Mouse (Mus musculus) kidney, adult 2 months (tissue): ENCODE measurements around the gene Rasal2. TPM values are rescaled to one million over a fixed set of nuclear protein-coding genes. Genes with fewer than 3 reads are reported as not detected.

Source experiments
- DNase-seq: peaks from one replicate; pipeline ENCODE4 v3.0.0; 2021
- H3K27ac ChIP-seq: fragments of 200-500 bp; 2 replicates; pipeline ENCODE4 v1.5.1; 2012; ENCODE audit warnings: low read depth, low read length, control low read depth, inconsistent platforms; ENCODE audit not compliant: insufficient read depth
- H3K27me3 ChIP-seq: fragments of 200-500 bp; replicated peaks from 2 replicates; pipeline ENCODE4 v1.6.1; 2012; ENCODE audit warnings: mild to moderate bottlenecking, moderate library complexity, low read length, inconsistent platforms; ENCODE audit not compliant: control insufficient read depth, insufficient read depth
- H3K36me3 ChIP-seq: fragments of 200-500 bp; 2 replicates; pipeline ENCODE4 v1.6.1; 2012; ENCODE audit warnings: mild to moderate bottlenecking, moderate library complexity, low read length, inconsistent platforms; ENCODE audit not compliant: control insufficient read depth, insufficient read depth
- H3K4me1 ChIP-seq: fragments of 200-500 bp; 2 replicates; pipeline ENCODE4 v1.6.1; 2011; ENCODE audit warnings: low read length; ENCODE audit not compliant: control insufficient read depth, insufficient read depth
- H3K4me3 ChIP-seq: fragments of 200-500 bp; 2 replicates; pipeline ENCODE4 v1.5.1; 2011; ENCODE audit warnings: mild to moderate bottlenecking, low read depth, low read length, control low read depth; ENCODE audit not compliant: insufficient read depth
- CTCF ChIP-seq: fragments of 200-500 bp; conservative IDR thresholded peaks from 2 replicates; pipeline ENCODE4 v1.5.1; 2011; ENCODE audit warnings: low read depth, mild to moderate bottlenecking, control low read depth, low read length, moderate library complexity, mixed read lengths; ENCODE audit not compliant: insufficient read depth, insufficient read length
- POLR2A ChIP-seq: fragments of 200-500 bp; IDR thresholded peaks from one replicate; pipeline ENCODE4 v1.6.1; 2011; ENCODE audit warnings: low read depth, low read length, control low read depth
- WGBS: fragments of 180-500 bp; shearing (Covaris S2); methylation state at CpG from one replicate; pipeline ENCODE4 v1.1.7; 2018; 5-methylcytosine and 5-hydroxymethylcytosine counted together
- polyA plus RNA-seq: library from polyadenylated mRNA; depleted of rRNA; stranded (reverse); fragments of >200 nt; gene quantifications from 2 replicates; pipeline ENCODE4 v1.2.3, GENCODE M21; 2012; rRNA removed

Gene Rasal2
- polyA plus RNA-seq, result 3.4 and 4.0 TPM in 2 replicates

DNA sequence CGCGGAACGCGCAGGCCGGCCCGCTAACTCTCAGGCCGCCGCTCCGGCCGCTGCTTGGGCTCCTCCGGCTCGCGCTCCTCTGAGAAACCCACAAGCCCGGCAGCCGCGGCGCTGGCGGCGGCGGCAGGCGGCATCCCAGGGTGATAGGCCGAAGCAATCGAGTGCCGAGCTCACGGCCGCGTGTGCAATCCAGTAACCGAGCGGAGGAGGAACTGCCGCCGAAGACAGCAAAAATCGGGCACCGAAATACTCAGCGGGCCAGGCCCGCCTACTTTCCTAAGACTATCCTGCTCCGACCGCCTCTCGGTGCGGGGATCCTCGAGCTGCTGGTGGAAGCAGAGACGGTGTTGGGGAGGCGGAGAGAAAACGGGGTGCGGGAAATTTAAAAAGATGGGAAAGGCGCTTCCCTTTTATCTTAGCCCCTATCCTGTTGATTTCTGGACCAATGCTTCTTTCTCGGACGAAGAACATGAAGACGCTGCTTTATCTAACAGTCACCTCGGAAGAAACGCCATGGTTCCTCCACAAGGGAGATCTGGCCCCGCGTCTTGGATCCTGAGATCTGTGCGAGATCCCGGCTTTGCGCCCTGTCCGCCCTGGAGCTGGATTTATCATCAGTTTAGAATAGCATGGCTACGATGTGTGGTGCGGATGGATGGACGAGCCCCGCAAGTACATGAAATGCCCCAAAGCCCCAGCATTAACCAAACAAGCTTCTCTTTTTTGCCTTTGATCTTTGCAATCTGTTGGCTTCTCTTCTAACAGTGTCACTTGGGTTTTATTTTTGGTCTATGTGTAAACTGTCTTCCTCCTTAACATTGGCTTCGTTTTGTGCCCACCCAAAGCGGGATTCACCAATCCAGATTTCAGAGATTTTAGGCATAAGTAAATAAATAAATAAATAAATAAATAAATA is at the start of gene Rasal2:
Rasal2 (minus strand) TSS at position 142 of the 916 bp plus-strand sequence.
- Histone ChIP-seq H3K27me3 (no peaks in the 10 kb centered on the region), H3K36me3 (no peaks in the 10 kb centered on the region), H3K4me1 (peaks cover 5% of the 10 kb centered on the region; the same call in 1 of the 2 replicates), H3K4me3 (peak within 1 kb of the TSS; percentile 85), H3K27ac (peak within 1 kb of the TSS; percentile 40; the same call in 1 of the 2 replicates)
- DNase-seq, result peak; percentile 98
- TF ChIP-seq POLR2A, result no peak
- whole genome bisulfite sequencing, result 2% methylated on average over 62 of the region's 62 CpGs

DNA sequence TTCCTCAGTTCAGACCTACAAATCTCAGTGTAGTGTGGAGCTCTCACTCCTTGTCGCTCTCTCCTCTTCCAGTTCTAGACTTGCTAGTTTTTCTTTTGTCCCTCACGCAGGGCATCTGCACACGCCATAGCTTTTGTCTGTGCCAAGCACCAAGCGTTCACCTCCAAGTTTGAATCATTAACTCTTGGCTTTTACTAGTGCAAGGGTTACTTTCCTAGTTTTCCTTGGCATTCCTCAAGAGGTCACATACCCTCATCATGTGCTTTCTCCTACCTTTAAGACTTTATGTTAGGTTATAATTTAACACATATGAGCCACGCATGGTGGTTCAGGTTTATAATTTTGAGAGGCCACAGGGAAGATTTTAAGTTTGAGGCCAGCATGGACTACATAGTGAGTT is 48.9 kb upstream of the Rasal2 start:
- TF ChIP-seq POLR2A (no peak), CTCF (no peak)
- peak; percentile 83 for DNase-seq
- peaks cover 3% of the 10 kb centered on the region for H3K36me3 ChIP-seq
- no peak overlapping the region for H3K4me3 ChIP-seq
- peak overlapping the region; percentile 98 for H3K27ac ChIP-seq
- no peaks in the 10 kb centered on the region for H3K27me3 ChIP-seq
- WGBS, result 53% methylated on average over 5 of the region's 5 CpGs
- H3K4me1 ChIP-seq, result peaks cover 12% of the 10 kb centered on the region

DNA sequence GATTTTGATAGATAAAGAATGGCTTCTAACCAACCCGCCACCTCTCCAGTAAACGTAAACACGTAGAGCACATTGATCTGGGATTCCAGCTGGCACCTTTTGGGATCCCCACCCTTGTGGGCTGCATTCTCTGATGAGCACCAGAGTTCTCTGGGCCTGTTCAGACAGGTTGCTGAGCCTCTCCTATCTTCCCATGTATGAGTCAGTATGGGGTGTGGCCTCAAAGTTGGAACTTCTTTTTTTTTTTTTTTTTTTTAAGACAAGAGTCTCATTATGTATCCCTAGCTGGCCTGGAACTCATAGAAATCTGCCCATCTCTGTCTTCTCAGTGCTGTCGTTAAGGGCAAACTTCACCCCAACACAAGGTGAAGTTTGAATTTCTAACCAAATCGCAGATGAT is 47.5 kb upstream of the Rasal2 start:
- 87% methylated on average over 5 of the region's 5 CpGs for WGBS
- Histone ChIP-seq H3K27me3 (no peaks in the 10 kb centered on the region), H3K4me1 (peaks cover 12% of the 10 kb centered on the region), H3K4me3 (no peak overlapping the region), H3K27ac (no peak overlapping the region; the same call in 1 of the 2 replicates), H3K36me3 (peaks cover 3% of the 10 kb centered on the region)
- TF ChIP-seq POLR2A (no peak), CTCF (no peak)
- no peak for DNase-seq

DNA sequence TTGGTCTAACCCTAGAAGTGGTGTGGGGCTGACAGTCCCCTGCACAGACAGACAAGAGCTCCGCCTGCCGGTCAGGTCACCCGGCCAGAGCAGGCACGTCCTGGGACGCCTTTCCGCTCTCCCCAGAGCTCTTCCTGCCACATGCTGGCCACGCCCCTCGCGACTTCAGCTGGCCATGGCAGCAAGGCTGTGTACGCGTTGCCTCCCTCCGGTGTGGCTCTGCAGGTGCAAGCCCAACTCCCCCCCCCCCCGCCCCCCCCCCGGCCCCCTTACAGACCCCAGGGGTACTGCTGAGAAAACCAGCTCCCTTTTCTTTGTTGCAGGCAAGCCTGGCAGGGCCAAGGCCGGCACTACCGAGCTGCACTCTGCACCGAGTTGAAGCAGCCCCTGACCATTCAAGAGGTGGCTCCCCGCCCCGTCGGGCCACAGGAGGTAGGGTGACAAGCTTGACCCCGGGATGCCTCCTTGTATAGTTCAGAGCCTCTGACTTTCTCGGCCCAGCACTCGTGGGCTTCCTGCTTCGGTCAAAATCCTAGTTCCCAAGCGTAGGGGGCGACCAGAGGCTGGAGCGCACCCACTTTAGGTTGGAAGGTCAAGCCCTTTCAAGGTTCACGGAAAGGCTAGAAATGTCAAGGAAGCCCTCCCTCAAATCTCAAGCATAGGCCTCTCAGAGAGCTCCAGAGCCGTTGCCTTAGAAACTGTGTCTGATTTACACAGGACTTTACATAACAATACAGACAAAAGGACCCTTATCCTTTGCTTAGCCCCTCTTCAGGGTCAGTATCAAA is 46.2 kb upstream of the Rasal2 start, which contains the start of gene Cryzl2:
Cryzl2 (plus strand) TSS at position 157 of the 788 bp plus-strand sequence.
- Histone ChIP-seq H3K27ac (peak within 1 kb of the TSS; percentile 93), H3K36me3 (peaks cover 3% of the 10 kb centered on the region), H3K27me3 (no peaks in the 10 kb centered on the region), H3K4me3 (peak within 1 kb of the TSS; percentile 58), H3K4me1 (peaks cover 12% of the 10 kb centered on the region)
- peak; percentile 94 for DNase-seq
- WGBS, result 6% methylated on average over 29 of the region's 29 CpGs
- TF ChIP-seq CTCF (peak; percentile 88), POLR2A (peak; percentile 55)

DNA sequence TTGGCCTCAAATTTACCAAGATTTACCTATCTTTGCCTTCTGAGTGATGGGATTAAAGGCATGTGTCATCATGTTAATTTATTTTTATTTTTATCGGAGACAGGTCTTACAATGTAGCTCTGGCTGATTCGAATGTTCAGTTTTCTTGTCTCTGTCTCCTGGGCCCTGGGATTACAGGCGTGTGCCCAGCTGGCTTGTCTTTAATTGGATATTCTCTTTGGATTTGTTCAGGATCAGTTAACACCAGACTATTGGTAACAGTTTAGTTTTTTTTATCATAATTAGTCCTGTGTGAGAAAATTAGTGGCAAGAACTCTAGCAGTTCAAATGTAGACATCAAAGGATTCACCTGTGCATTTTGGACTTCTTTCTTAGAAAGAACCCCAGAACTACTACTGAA is 45.4 kb upstream of the Rasal2 start:
- TF ChIP-seq CTCF (no peak), POLR2A (no peak)
- 60% methylated on average over 3 of the region's 3 CpGs for WGBS
- peaks cover 3% of the 10 kb centered on the region for H3K36me3 ChIP-seq
- no peak overlapping the region for H3K4me3 ChIP-seq
- DNase-seq, result peak; percentile 70
- H3K4me1 ChIP-seq, result peaks cover 12% of the 10 kb centered on the region
- H3K27me3 ChIP-seq, result no peaks in the 10 kb centered on the region
- H3K27ac ChIP-seq, result peak overlapping the region; percentile 93

DNA sequence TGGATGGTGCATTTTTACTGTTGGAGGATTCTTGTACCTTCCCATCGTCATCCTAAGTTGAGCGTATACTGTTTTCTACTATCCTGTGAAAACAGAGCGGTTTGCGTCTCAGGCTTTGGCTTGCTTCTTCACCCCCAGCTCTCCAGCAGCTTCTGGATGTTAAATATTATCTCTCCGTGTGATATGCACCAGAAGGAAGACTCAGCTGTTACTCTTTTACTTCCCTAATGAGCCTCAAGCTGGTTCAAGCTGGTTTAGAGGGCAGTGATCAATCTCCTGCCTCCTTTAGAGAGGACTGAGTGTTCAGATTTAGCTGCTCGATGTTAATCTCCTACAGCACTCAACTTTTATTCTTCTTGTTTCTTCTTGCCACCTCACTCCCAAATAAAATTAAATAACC is 42.5 kb upstream of the Rasal2 start:
- Histone ChIP-seq H3K27ac (peak overlapping the region; percentile 88), H3K27me3 (no peaks in the 10 kb centered on the region), H3K4me1 (peaks cover 8% of the 10 kb centered on the region; the same call in 1 of the 2 replicates), H3K36me3 (no peaks in the 10 kb centered on the region), H3K4me3 (no peak overlapping the region)
- WGBS, result 49% methylated on average over 6 of the region's 6 CpGs
- TF ChIP-seq POLR2A (no peak), CTCF (no peak)
- peak; percentile 91 for DNase-seq
